Mouse (Mus musculus) limb, embryonic 11.5 days (tissue): ENCODE data around the gene Klf17. TPM values are rescaled to one million over a fixed set of nuclear protein-coding genes. Genes with fewer than 3 reads are reported as not detected.
"Not testable (repeated sequence)": the region's sequence is repeated elsewhere in the genome, so short reads cannot be mapped to it uniquely, and the experiment has no call there.

Experiments used
- ATAC-seq: fragments of 200-750 bp; cut with Nextera tagmentation; 2 replicates; pipeline ENCODE4 v1.8.0; 2017; ENCODE audit warnings: low read depth; ENCODE audit not compliant: insufficient number of reproducible peaks, low FRiP score, low TSS enrichment
- DNase-seq: peaks from one replicate; pipeline ENCODE4 v3.0.0-alpha.2; 2015; ENCODE audit warnings: low spot score
- H3K27ac ChIP-seq: fragments of 300-500 bp; sonication (generic); replicated peaks from 2 replicates; pipeline ENCODE4 v1.5.1; 2014; ENCODE audit warnings: low read depth, mild to moderate bottlenecking, low read length
- H3K27me3 ChIP-seq: fragments of 300-500 bp; sonication (generic); 2 replicates; pipeline ENCODE4 v1.6.1; 2014; ENCODE audit warnings: mild to moderate bottlenecking, low read length, mixed read lengths; ENCODE audit not compliant: control insufficient read depth, insufficient read depth
- H3K36me3 ChIP-seq: fragments of 300-500 bp; sonication (generic); 2 replicates; pipeline ENCODE4 v1.6.1; 2014; ENCODE audit warnings: mild to moderate bottlenecking, low read length, moderate library complexity, mixed read lengths; ENCODE audit not compliant: control insufficient read depth, insufficient read depth
- H3K4me1 ChIP-seq: fragments of 300-500 bp; sonication (generic); 2 replicates; pipeline ENCODE4 v1.6.1; 2014; ENCODE audit warnings: low read length, mixed read lengths; ENCODE audit not compliant: control insufficient read depth, insufficient read depth
- H3K4me2 ChIP-seq: fragments of 300-500 bp; sonication (generic); 2 replicates; pipeline ENCODE4 v1.6.1; 2014; ENCODE audit warnings: low read depth, mild to moderate bottlenecking, moderate library complexity; ENCODE audit not compliant: severe bottlenecking
- H3K4me3 ChIP-seq: fragments of 300-500 bp; sonication (generic); 2 replicates; pipeline ENCODE4 v1.5.1; 2014; ENCODE audit warnings: low read depth, low read length
- H3K9ac ChIP-seq: fragments of 300-500 bp; sonication (generic); 2 replicates; pipeline ENCODE4 v1.6.1; 2014; ENCODE audit warnings: mild to moderate bottlenecking, low read length
- H3K9me3 ChIP-seq: fragments of 300-500 bp; sonication (generic); 2 replicates; pipeline ENCODE4 v1.6.1; 2016; ENCODE audit warnings: low read length; ENCODE audit not compliant: control insufficient read depth
- WGBS: fragments of 180-500 bp; shearing (Covaris S2); extraction: QIAGEN DNeasy Blood & Tissue Kit; methylation state at CpG from one replicate; pipeline ENCODE4 v1.1.7; 2014; 5-methylcytosine and 5-hydroxymethylcytosine counted together
- polyA plus RNA-seq: library from polyadenylated mRNA; unstranded; fragments of >200 nt; fragmentation: Nextera tagmentation; extraction: Ambion mirVana; gene quantifications from 2 replicates; pipeline ENCODE4 v1.2.1, GENCODE M21; 2014

The Klf17 gene
- polyA plus RNA-seq, 1 experiment from 2014 or later, result not detected

DNA sequence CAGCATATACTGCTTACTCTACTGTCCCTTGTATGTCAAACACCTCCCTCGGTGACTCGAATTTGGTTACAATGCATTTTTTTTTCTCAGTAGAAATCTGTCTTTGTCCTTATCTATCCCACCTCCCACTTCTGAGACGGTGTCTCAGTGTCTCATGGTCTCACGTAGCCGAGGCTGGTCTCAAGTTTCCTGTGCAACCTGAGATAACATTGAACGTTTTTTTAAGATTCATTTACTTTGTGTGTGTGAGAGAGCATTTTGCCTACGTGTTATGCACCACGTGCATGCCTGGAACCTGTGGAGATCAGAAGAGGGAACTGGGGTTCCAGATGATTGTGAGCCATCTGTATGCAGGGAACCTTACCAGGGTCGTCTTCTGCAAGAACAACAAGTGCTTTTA, 7.5 kb upstream of the Klf17 start:
- no peak for DNase-seq
- H3K36me3 ChIP-seq, result no peaks in the 10 kb centered on the region
- ATAC-seq, result no peak
- no peaks in the 10 kb centered on the region for H3K27me3 ChIP-seq
- no peak overlapping the region for H3K4me3 ChIP-seq
- H3K4me1 ChIP-seq, result no peaks in the 10 kb centered on the region
- H3K9ac ChIP-seq, result no peak overlapping the region
- no peaks in the 10 kb centered on the region for H3K9me3 ChIP-seq
- no peak overlapping the region for H3K27ac ChIP-seq
- H3K4me2 ChIP-seq, result no peak overlapping the region
- 68% methylated on average over 9 of the region's 9 CpGs for WGBS

DNA sequence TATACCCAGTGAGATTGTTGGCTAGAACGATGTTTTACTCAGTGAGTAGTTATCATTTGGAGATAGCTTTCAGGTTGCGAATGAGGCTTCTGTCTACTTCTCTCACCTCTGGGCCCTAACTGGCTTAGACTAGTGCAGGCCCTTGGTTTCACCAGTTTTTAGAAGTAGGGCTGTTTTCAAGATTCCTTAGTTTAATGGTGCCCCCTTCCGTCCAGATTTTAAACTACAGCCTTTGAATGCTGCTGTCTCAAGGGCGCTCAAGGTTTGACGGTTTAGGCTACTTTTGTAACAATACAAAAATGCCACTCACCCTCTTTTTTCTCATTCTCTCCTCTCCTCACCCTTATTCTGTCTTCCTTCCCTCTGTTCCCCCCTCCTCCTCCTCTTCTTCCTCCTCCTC, 5.5 kb upstream of the Klf17 start:
- Histone ChIP-seq H3K27ac (no peak overlapping the region), H3K4me1 (no peaks in the 10 kb centered on the region), H3K4me2 (no peak overlapping the region), H3K4me3 (no peak overlapping the region), H3K9ac (no peak overlapping the region), H3K36me3 (no peaks in the 10 kb centered on the region), H3K27me3 (no peaks in the 10 kb centered on the region), H3K9me3 (no peaks in the 10 kb centered on the region)
- no peak for ATAC-seq
- DNase-seq, result peak; percentile 85
- 27% methylated on average over 5 of the region's 5 CpGs for WGBS

DNA sequence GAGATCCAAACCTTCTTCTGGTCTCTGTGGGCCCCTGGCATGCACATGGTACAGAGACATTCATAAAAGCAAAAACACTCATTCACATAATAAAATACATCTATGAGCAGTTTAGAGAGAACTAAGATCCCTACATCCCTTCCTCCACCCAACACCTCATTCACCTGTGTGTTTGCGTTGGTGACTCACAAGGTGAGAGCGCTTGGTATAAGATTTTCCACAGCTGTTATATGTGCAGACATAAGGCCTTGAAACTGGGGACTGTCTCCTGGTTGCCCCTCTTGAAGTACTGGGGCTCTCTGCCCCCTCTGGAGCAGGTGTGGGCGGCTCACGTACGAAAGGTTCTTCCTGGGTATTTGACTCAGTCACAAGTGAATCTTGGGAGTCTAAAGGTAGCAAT, 5.3 kb downstream of the Klf17 start:
- H3K9ac ChIP-seq, result no peak overlapping the region

DNA sequence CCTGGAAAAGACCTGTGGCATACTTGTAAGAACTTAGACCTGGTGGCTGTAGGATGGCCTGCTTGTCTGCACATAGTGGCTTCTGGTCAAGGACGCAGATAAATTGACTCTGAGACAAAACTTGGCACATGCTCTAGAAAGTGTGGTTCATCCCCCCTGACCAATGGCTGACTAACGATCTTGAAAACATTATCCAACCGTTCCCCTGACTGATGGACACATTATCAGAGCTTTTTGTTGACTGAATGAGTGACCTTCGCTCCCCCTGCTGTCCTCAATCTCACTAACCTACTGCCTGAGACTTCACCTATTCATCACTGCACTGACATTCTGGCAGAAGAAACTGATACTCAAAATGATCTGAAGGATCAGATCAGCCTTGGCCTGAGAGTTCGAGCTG, 13.0 kb downstream of the Klf17 start:
- not testable (repeated sequence) for H3K27ac ChIP-seq, ATAC-seq, H3K9me3 ChIP-seq, H3K4me3 ChIP-seq, H3K9ac ChIP-seq, H3K4me1 ChIP-seq, DNase-seq, H3K27me3 ChIP-seq, H3K4me2 ChIP-seq, H3K36me3 ChIP-seq
- WGBS, result 83% methylated on average over 5 of the region's 5 CpGs

More for the DNA sequence above, 5.3 kb downstream of the Klf17 start:
- H3K9me3 ChIP-seq, result no peaks in the 10 kb centered on the region
- no peak overlapping the region for H3K27ac ChIP-seq
- DNase-seq (no peak), ATAC-seq (no peak)
- no peak overlapping the region for H3K4me2 ChIP-seq
- no peaks in the 10 kb centered on the region for H3K36me3 ChIP-seq
- no peak overlapping the region for H3K4me3 ChIP-seq
- H3K4me1 ChIP-seq, result no peaks in the 10 kb centered on the region
- WGBS, result 94% methylated on average over 5 of the region's 5 CpGs
- no peaks in the 10 kb centered on the region for H3K27me3 ChIP-seq

DNA sequence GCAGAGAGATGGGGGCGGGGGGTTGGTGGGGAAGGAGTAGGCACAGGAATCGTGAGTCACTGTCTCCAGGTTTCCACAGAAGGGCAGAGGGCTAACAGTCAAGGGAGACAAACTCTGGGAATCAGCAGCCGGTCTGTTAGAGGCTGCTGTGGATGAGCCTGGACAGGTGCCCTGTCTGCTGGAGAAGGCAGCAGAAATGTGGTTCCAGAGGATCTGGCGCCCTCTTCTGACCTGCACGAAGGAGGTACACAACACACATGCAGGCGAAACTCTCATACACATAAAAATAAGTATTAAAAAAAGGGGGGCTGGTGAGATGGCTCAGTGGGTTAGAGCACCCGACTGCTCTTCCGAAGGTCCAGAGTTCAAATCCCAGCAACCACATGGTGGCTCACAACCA, 27.9 kb downstream of the Klf17 start:
- DNase-seq (peak; percentile 49), ATAC-seq (no peak)
- Histone ChIP-seq H3K9ac (no peak overlapping the region), H3K27ac (no peak overlapping the region), H3K36me3 (no peaks in the 10 kb centered on the region), H3K4me2 (no peak overlapping the region), H3K9me3 (no peaks in the 10 kb centered on the region), H3K4me1 (no peaks in the 10 kb centered on the region), H3K27me3 (no peaks in the 10 kb centered on the region), H3K4me3 (no peak overlapping the region)
- WGBS, result 41% methylated on average over 8 of the region's 8 CpGs

DNA sequence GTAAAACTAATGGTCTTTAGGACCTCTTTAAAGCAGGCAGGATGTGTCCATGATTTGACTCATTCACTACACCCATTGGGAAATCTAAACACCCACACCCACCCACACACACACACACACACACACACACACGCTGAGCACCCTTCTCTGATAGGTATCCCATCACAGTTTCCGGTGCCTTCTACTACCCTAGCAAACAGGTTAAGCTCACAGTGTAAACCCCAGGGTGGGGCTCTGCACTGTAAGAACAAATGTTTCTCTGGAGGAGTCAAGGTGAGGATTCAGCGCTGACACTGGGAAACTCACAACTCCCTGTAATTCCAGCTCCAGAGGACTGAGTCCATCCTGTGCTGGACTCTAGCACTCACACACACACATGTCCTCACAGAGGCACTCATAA, 33.5 kb downstream of the Klf17 start:
- Histone ChIP-seq H3K27ac (no peak overlapping the region), H3K4me2 (no peak overlapping the region), H3K9ac (no peak overlapping the region), H3K4me1 (no peaks in the 10 kb centered on the region), H3K4me3 (no peak overlapping the region), H3K27me3 (no peaks in the 10 kb centered on the region), H3K36me3 (no peaks in the 10 kb centered on the region), H3K9me3 (no peaks in the 10 kb centered on the region)
- ATAC-seq, result no peak
- DNase-seq, result no peak
- WGBS, result 79% methylated on average over 3 of the region's 3 CpGs

DNA sequence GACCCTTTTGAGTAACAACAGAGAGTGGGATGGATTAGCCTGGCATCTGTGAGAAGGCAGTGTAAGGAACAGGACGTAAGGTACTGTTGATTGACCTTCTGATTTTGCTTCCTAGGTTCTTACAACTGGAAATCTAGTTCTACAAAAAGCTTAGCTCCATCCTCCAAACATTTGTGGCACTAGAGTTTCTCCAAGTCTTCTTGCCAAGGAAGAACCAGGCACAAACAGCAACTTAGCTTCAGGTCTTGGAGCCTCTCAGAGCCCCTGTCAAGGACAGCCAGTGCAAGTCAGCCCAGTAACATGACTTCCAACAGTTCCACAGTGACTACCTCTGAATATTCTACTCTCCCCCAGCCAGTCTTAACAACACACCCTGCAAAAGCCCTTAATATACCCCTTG, 41.3 kb downstream of the Klf17 start, which contains the start of gene Gm12845:
Gene Gm12845 (plus strand): TSS at position 301 of the 400 bp plus-strand sequence.
- no peaks in the 10 kb centered on the region for H3K4me1 ChIP-seq
- H3K4me2 ChIP-seq, result no peak within 1 kb of the TSS
- H3K4me3 ChIP-seq, result no peak within 1 kb of the TSS
- H3K9ac ChIP-seq, result no peak within 1 kb of the TSS
- WGBS, result 92% methylated on average over 1 of the region's 1 CpGs
- H3K27me3 ChIP-seq, result no peaks in the 10 kb centered on the region
- no peaks in the 10 kb centered on the region for H3K9me3 ChIP-seq
- DNase-seq (no peak), ATAC-seq (no peak)
- H3K36me3 ChIP-seq, result no peaks in the 10 kb centered on the region
- no peak within 1 kb of the TSS for H3K27ac ChIP-seq

DNA sequence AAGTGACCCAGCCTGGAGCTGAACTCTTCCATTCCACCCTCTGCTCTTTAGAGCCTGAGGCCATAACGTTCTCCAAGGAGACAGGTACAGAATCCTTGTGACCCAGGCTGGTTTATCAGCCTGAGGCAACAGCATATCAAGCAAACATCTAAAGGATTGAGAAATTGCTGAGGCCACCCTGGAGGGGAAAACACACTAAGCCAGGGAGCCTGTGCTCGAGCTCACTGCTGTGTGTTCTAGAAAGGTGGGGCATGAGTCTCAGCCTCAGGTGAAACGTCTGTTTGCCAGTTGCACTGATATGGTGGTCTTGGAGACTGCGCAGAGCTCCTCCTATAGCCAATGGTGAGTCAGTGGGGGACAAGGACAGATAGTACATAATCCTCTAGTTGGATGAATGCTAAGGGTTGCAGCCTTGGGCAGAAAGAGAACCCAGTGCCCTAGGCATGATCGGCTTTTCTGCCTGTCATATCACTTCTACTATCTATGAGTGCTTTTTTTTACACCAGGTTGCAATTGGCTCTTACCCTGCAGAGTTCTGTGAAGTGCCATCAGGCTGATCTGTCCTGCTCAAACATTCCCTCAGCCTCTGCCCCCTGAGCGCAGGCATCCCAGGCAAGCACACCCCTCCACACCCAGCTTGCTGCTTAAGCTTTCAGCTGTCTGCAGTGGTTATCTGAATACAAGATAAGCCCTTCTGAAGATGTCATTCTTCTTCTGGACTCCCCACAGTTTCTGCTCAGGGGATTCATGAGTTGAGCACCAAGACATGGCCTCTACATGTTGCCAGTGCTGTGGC, 51.9 kb downstream of the Klf17 start:
- WGBS, result 79% methylated on average over 6 of the region's 6 CpGs
- no peaks in the 10 kb centered on the region for H3K27me3 ChIP-seq
- H3K27ac ChIP-seq, result no peak overlapping the region
- no peak overlapping the region for H3K4me2 ChIP-seq
- H3K36me3 ChIP-seq, result no peaks in the 10 kb centered on the region
- DNase-seq, result no peak
- H3K4me1 ChIP-seq, result no peaks in the 10 kb centered on the region
- ATAC-seq, result no peak
- H3K9me3 ChIP-seq, result no peaks in the 10 kb centered on the region
- no peak overlapping the region for H3K4me3 ChIP-seq
- no peak overlapping the region for H3K9ac ChIP-seq

DNA sequence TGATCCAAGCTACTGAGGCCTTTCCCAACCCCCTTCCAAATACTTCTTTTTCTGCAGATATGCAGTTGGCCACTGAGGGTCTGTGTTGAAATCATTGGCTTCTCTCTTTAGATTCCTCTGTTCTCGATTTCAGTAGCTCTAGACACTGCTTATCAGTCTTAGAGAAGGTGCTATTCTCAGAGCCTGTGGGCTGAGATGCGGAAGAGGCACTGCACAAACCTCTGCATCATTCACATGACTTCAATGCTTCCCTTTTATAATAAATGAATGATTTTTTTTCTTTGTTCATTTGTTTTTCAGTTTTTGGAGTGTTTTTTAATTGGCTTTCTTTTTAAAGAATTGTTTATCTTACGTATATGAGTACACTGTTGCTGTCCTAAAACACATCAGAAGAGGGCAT, 53.1 kb downstream of the Klf17 start:
- Histone ChIP-seq H3K27ac (no peak overlapping the region), H3K27me3 (no peaks in the 10 kb centered on the region), H3K36me3 (no peaks in the 10 kb centered on the region), H3K4me3 (no peak overlapping the region), H3K4me2 (no peak overlapping the region), H3K9me3 (no peaks in the 10 kb centered on the region), H3K9ac (no peak overlapping the region), H3K4me1 (no peaks in the 10 kb centered on the region)
- DNase-seq (no peak), ATAC-seq (no peak)
- WGBS, result 81% methylated on average over 3 of the region's 3 CpGs
